Mouse (Mus musculus) forebrain, embryonic 14.5 days (tissue): Measurements from ENCODE around the gene Gm20388. TPM values are rescaled to one million over a fixed set of nuclear protein-coding genes. Genes with fewer than 3 reads are reported as not detected.
A peak's percentile ranks its signal among the peaks of the same experiment; 100 is the strongest.
"Not testable (repeated sequence)": the region's sequence is repeated elsewhere in the genome, so short reads cannot be mapped to it uniquely, and the experiment has no call there.

Source experiments
- ATAC-seq: fragments of 200-750 bp; cut with Nextera tagmentation; 2 replicates; pipeline ENCODE4 v1.8.0; 2017; ENCODE audit warnings: mild to moderate bottlenecking, moderate library complexity
- DNase-seq: peaks from one replicate; pipeline ENCODE4 v3.0.0-alpha.2; 2015; ENCODE audit warnings: low spot score
- H3K27ac ChIP-seq: fragments of 300-500 bp; sonication (generic); 2 replicates; pipeline ENCODE4 v1.5.1; 2014; ENCODE audit warnings: low read depth, mild to moderate bottlenecking, control low read depth, low read length, moderate library complexity
- H3K27me3 ChIP-seq: fragments of 300-500 bp; sonication (generic); replicated peaks from 2 replicates; pipeline ENCODE4 v1.6.1; 2014; ENCODE audit warnings: low read length, control low read depth, mixed read lengths; ENCODE audit not compliant: control insufficient read depth, insufficient read depth
- H3K36me3 ChIP-seq: fragments of 300-500 bp; sonication (generic); 2 replicates; pipeline ENCODE4 v1.6.1; 2014; ENCODE audit warnings: low read length, control low read depth; ENCODE audit not compliant: control insufficient read depth, insufficient read depth
- H3K4me1 ChIP-seq: fragments of 300-500 bp; sonication (generic); 2 replicates; pipeline ENCODE4 v1.6.1; 2014; ENCODE audit warnings: antibody characterized with exemption, low read length, control low read depth; ENCODE audit not compliant: control insufficient read depth, insufficient read depth
- H3K4me2 ChIP-seq: fragments of 300-500 bp; sonication (generic); 2 replicates; pipeline ENCODE4 v1.6.1; 2014; ENCODE audit warnings: mild to moderate bottlenecking, control low read depth, low read length
- H3K4me3 ChIP-seq: fragments of 300-500 bp; sonication (generic); 2 replicates; pipeline ENCODE4 v1.5.1; 2014; ENCODE audit warnings: low read depth, low read length, control low read depth
- H3K9ac ChIP-seq: fragments of 300-500 bp; sonication (generic); 2 replicates; pipeline ENCODE4 v1.6.1; 2014; ENCODE audit warnings: mild to moderate bottlenecking, low read length, control low read depth, moderate library complexity
- H3K9me3 ChIP-seq: fragments of 300-500 bp; sonication (generic); replicated peaks from 2 replicates; pipeline ENCODE4 v1.6.1; 2016; ENCODE audit warnings: low read length, control low read depth, mixed read lengths; ENCODE audit not compliant: control insufficient read depth
- WGBS: fragments of 180-500 bp; shearing (Covaris S2); extraction: QIAGEN DNeasy Blood & Tissue Kit; methylation state at CpG from one replicate; pipeline ENCODE4 v1.1.7; 2014; 5-methylcytosine and 5-hydroxymethylcytosine counted together
- polyA plus RNA-seq: library from polyadenylated mRNA; unstranded; fragments of >200 nt; fragmentation: Nextera tagmentation; extraction: Ambion mirVana; gene quantifications from 2 replicates; pipeline ENCODE4 v1.2.1, GENCODE M21; 2014

The Gm20388 gene
- polyA plus RNA-seq, 1 experiment from 2014 or later: 7.4 TPM

GRCm38 (mm10) chr8:124011989-124012586, 4101.4 kb downstream of the Gm20388 start:
- H3K9ac ChIP-seq: no peak overlapping the region
- H3K36me3 ChIP-seq: peaks cover 25% of the 10 kb centered on the region
- H3K27ac ChIP-seq: no peak overlapping the region
- no peaks in the 10 kb centered on the region for H3K4me1 ChIP-seq
- ATAC-seq: no peak
- no peak overlapping the region for H3K4me2 ChIP-seq
- no peak overlapping the region for H3K4me3 ChIP-seq
- H3K27me3 ChIP-seq: no peaks in the 10 kb centered on the region
- no peak for DNase-seq
- 97% methylated on average over 3 of the region's 3 CpGs for WGBS
- no peaks in the 10 kb centered on the region for H3K9me3 ChIP-seq

- H3K36me3 ChIP-seq, DNase-seq, H3K9me3 ChIP-seq, H3K4me2 ChIP-seq, H3K9ac ChIP-seq, H3K4me3 ChIP-seq, H3K27me3 ChIP-seq, H3K27ac ChIP-seq, ATAC-seq, H3K4me1 ChIP-seq: not testable (repeated sequence)
- 91% methylated on average over 7 of the region's 7 CpGs for WGBS
Observed at GRCm38 (mm10) chr8:124014299-124014698, 4103.7 kb downstream of the Gm20388 start.

- WGBS: 92% methylated on average over 3 of the region's 3 CpGs
- Histone ChIP-seq H3K4me1 (peaks cover 6% of the 10 kb centered on the region; the same call in 1 of the 2 replicates), H3K27me3 (no peaks in the 10 kb centered on the region), H3K4me3 (no peak overlapping the region), H3K4me2 (no peak overlapping the region), H3K36me3 (no peaks in the 10 kb centered on the region), H3K27ac (no peak overlapping the region), H3K9me3 (no peaks in the 10 kb centered on the region), H3K9ac (no peak overlapping the region)
- ATAC-seq: no peak
- no peak for DNase-seq
Observed at GRCm38 (mm10) chr8:124014751-124015150, 4104.1 kb downstream of the Gm20388 start.

GRCm38 (mm10) chr8:124019782-124020181, 4109.1 kb downstream of the Gm20388 start:
- WGBS: 39% methylated on average over 13 of the region's 13 CpGs
- peak overlapping the region; percentile 41 for H3K9ac ChIP-seq
- peaks cover 6% of the 10 kb centered on the region; the same call in 1 of the 2 replicates for H3K36me3 ChIP-seq
- H3K4me1 ChIP-seq: peaks cover 19% of the 10 kb centered on the region
- H3K27ac ChIP-seq: no peak overlapping the region
- no peak for DNase-seq
- H3K4me2 ChIP-seq: peak overlapping the region; percentile 69
- H3K4me3 ChIP-seq: peak overlapping the region; percentile 76; the same call in 1 of the 2 replicates
- ATAC-seq: no peak
- no peaks in the 10 kb centered on the region for H3K27me3 ChIP-seq
- H3K9me3 ChIP-seq: no peaks in the 10 kb centered on the region

- Histone ChIP-seq H3K9ac (peak overlapping the region; percentile 71), H3K4me2 (peak overlapping the region; percentile 69), H3K4me1 (peaks cover 19% of the 10 kb centered on the region), H3K4me3 (peak overlapping the region; percentile 76), H3K36me3 (peaks cover 13% of the 10 kb centered on the region; the same call in 1 of the 2 replicates), H3K9me3 (no peaks in the 10 kb centered on the region), H3K27me3 (no peaks in the 10 kb centered on the region), H3K27ac (peak overlapping the region; percentile 92)
- under 1% methylated on average over 61 of the region's 87 CpGs for WGBS
- DNase-seq (peak; percentile 75), ATAC-seq (peak; percentile 90)
Observed at GRCm38 (mm10) chr8:124020439-124021236, 4110.0 kb downstream of the Gm20388 start.

GRCm38 (mm10) chr8:124021237-124022227, 4110.9 kb downstream of the Gm20388 start, which contains the start of the genes Taf5l and Urb2:
Gene Taf5l (minus strand): TSS chr8:124021397.
Gene Urb2 (plus strand): TSS chr8:124021508.
- peak within 1 kb of the TSS; percentile 71 for H3K9ac ChIP-seq
- H3K9me3 ChIP-seq: no peaks in the 10 kb centered on the region
- H3K27me3 ChIP-seq: no peaks in the 10 kb centered on the region
- peak; percentile 94 for DNase-seq
- peaks cover 19% of the 10 kb centered on the region; the same call in 1 of the 2 replicates for H3K36me3 ChIP-seq
- H3K4me2 ChIP-seq: peak within 1 kb of the TSS; percentile 69
- peak; percentile 93 for ATAC-seq
- peak within 1 kb of the TSS; percentile 92 for H3K27ac ChIP-seq
- H3K4me3 ChIP-seq: peak within 1 kb of the TSS; percentile 76
- WGBS: under 1% methylated on average over 72 of the region's 74 CpGs
- H3K4me1 ChIP-seq: peaks cover 19% of the 10 kb centered on the region

- not testable (repeated sequence) for H3K4me1 ChIP-seq, H3K4me3 ChIP-seq, DNase-seq, H3K9me3 ChIP-seq, H3K4me2 ChIP-seq, H3K27me3 ChIP-seq, ATAC-seq, H3K27ac ChIP-seq, H3K9ac ChIP-seq
- WGBS: 76% methylated on average over 2 of the region's 2 CpGs
- H3K36me3 ChIP-seq: peaks cover 59% of the 10 kb centered on the region
Observed at GRCm38 (mm10) chr8:124026265-124026664, 4115.6 kb downstream of the Gm20388 start.

GRCm38 (mm10) chr8:124027831-124028230, 4117.2 kb downstream of the Gm20388 start:
- 89% methylated on average over 6 of the region's 6 CpGs for WGBS

More at GRCm38 (mm10) chr8:124027831-124028230, 4117.2 kb downstream of the Gm20388 start:
- Histone ChIP-seq H3K27ac (no peak overlapping the region), H3K4me3 (no peak overlapping the region), H3K27me3 (no peaks in the 10 kb centered on the region), H3K4me1 (no peaks in the 10 kb centered on the region), H3K36me3 (peaks cover 63% of the 10 kb centered on the region), H3K9ac (no peak overlapping the region), H3K9me3 (no peaks in the 10 kb centered on the region), H3K4me2 (no peak overlapping the region)
- DNase-seq (no peak), ATAC-seq (no peak)
